In genomic region chr2:38337091-38337640, GRCm38 (mm10) we compare ENCODE assay signal across 14 mouse cellular contexts. TPM values are rescaled to one million over a fixed set of nuclear protein-coding genes. Genes with fewer than 3 reads are reported as not detected.
A peak's percentile ranks its signal among the peaks of the same experiment; 100 is the strongest.
DNase-seq lines count a peak whose midpoint lies in the region; ATAC-seq and TF ChIP-seq lines count a peak whose summit lies in the region.
"Had no signal": no experiment of that assay in that cellular context is flagged by ENCODE, and none has a peak within 500 bp of the region (broad histone marks: within the 10 kb centered on the region; RNA-seq: fewer than 3 reads in every experiment).

No protein-coding gene starts in this region.

- H3K27me3 ChIP-seq in heart, embryonic 14.5 days (ENCODE audit: control insufficient read depth, insufficient read depth, low read length), result peaks cover 94% of the 10 kb centered on the region
- peaks cover 4% of the 10 kb centered on the region for H3K27me3 ChIP-seq in CH12.LX (replicated peaks)
- peaks cover 52% of the 10 kb centered on the region for H3K27me3 ChIP-seq in limb, embryonic 11.5 days (ENCODE audit: control insufficient read depth, insufficient read depth, low read length)

- in situ Hi-C loops in CH12.LX (cut with MboI; ENCODE audit: low pct_ligation_motif_present, low pct_unique_long_range_greater_than_20kb, low sequenced_read_pairs), result no loop called here

- TF ChIP-seq POLR2A in CH12.LX (IDR thresholded peaks at IDR 0.05; ENCODE audit: low read depth, low read length), result no peak

- H3K27ac ChIP-seq in heart, embryonic 14.5 days (replicated peaks in 1 of 2; ENCODE audit: control insufficient read depth in 1 of 2, insufficient read depth in 1 of 2, low read depth in 2 of 2, low read length in 2 of 2), result no peak overlapping the region
- H3K27ac ChIP-seq in CH12.LX (ENCODE audit: insufficient read depth, low read depth), result peak overlapping the region; percentile 63; the same call in 1 of the 2 replicates
- H3K27ac ChIP-seq in limb, embryonic 11.5 days (replicated peaks; ENCODE audit: low read depth, low read length), result no peak overlapping the region
- H3K27ac ChIP-seq: embryonic facial prominence, embryonic 12.5 days; macrophage had no signal

- intact Hi-C loops in heart, postnatal 36 days (cut with DNase I), result no loop called here

- 7% methylated on average over 6 of the region's 6 CpGs for WGBS in heart, embryonic 14.5 days
- 4% methylated on average over 6 of the region's 6 CpGs for WGBS in limb, embryonic 11.5 days

- TF ChIP-seq RAD21 in CH12.LX (IDR thresholded peaks at IDR 0.05; ENCODE audit: low read depth, low read length), result no peak

- TF ChIP-seq EP300 in CH12.LX (IDR thresholded peaks at IDR 0.05; ENCODE audit: low read length), result no peak

- ATAC-seq in heart, embryonic 14.5 days (ENCODE audit: insufficient number of reproducible peaks, insufficient read depth, low FRiP score, low read depth), result no peak
- ATAC-seq in limb, embryonic 11.5 days (ENCODE audit: insufficient number of reproducible peaks, low FRiP score, low TSS enrichment, low read depth), result no peak

- H3K4me2 ChIP-seq in heart, embryonic 14.5 days (ENCODE audit: low read length), result peak overlapping the region; percentile 29
- peak overlapping the region; percentile 52 for H3K4me2 ChIP-seq in CH12.LX (ENCODE audit: insufficient read depth, low read depth, poor library complexity, severe bottlenecking)
- peak overlapping the region; percentile 39; the same call in 1 of the 2 replicates for H3K4me2 ChIP-seq in limb, embryonic 11.5 days (ENCODE audit: low read depth, severe bottlenecking)

- TF ChIP-seq CTCF in CH12.LX (conservative IDR thresholded peaks at IDR 0.05 in 1 of 2, IDR thresholded peaks at IDR 0.05 in 1 of 2; ENCODE audit: low read depth in 2 of 2, low read length in 2 of 2), result no peak

- H3K79me2 ChIP-seq in CH12.LX (replicated peaks; ENCODE audit: control insufficient read depth, extremely low read depth, insufficient read depth, poor library complexity, severe bottlenecking), result no peaks in the 10 kb centered on the region

- dilution Hi-C loops in CH12.LX (cut with MboI; ENCODE audit: extremely low pct_ligation_motif_present, extremely low pct_unique_long_range_greater_than_20kb, low sequenced_read_pairs), result no loop called here

- peak overlapping the region in 1 of 2 experiments; percentile 11; a peak in 1 of 4 replicates for H3K4me3 ChIP-seq in heart, embryonic 14.5 days (ENCODE audit: control insufficient read depth in 1 of 2, insufficient read depth in 1 of 2, low read depth in 1 of 2, low read length in 2 of 2)
- H3K4me3 ChIP-seq in CH12.LX (replicated peaks in 1 of 3; ENCODE audit: low read depth in 2 of 3, low read length in 2 of 3, poor library complexity in 1 of 3), result peak overlapping the region; percentile 8 to 45 (median 11)
- H3K4me3 ChIP-seq in limb, embryonic 11.5 days (ENCODE audit: low read depth, low read length), result no peak overlapping the region

- H3K4me1 ChIP-seq in heart, embryonic 14.5 days (ENCODE audit: control insufficient read depth in 2 of 2, insufficient read depth in 2 of 2, low read length in 2 of 2), result peaks cover 2 to 11% of the 10 kb centered on the region in 2 experiments; a peak in 3 of 4 replicates
- peaks cover 17 to 50% of the 10 kb centered on the region in 2 experiments; a peak in 3 of 4 replicates for H3K4me1 ChIP-seq in CH12.LX (ENCODE audit: control insufficient read depth in 1 of 2, insufficient read depth in 2 of 2)
- peaks cover 11% of the 10 kb centered on the region for H3K4me1 ChIP-seq in limb, embryonic 11.5 days (ENCODE audit: control insufficient read depth, insufficient read depth, low read length)

- no peak overlapping the region for H3K9ac ChIP-seq in heart, embryonic 14.5 days (ENCODE audit: low read length)
- peak overlapping the region; percentile 58 for H3K9ac ChIP-seq in CH12.LX (ENCODE audit: insufficient read depth, low read depth)
- H3K9ac ChIP-seq in limb, embryonic 11.5 days (ENCODE audit: low read length), result no peak overlapping the region
- H3K9ac ChIP-seq: embryonic facial prominence, embryonic 12.5 days had no signal

- DNase-seq in heart, postnatal 36 days, result no peak
- DNase-seq in CH12.LX (ENCODE audit: extremely low read depth) (peak; percentile 18), ZHBTc4 (ENCODE audit: low read depth, low spot score) (peak; percentile 9)
- DNase-seq in limb, embryonic 11.5 days (ENCODE audit: low spot score), result peak; percentile 45
- no peak for DNase-seq in left cerebral cortex, adult 11 months (ENCODE audit: low spot score)
- DNase-seq in cerebellum, postnatal 4 days (ENCODE audit: low spot score in 2 of 2), result no peak
- no peak for DNase-seq in urinary bladder, adult 2 months (ENCODE audit: low spot score)
- DNase-seq: cerebellum, adult 11-12 months; kidney, adult 11 months; right cerebral cortex, postnatal 4 days had no signal

- H3K36me3 ChIP-seq in heart, embryonic 14.5 days (ENCODE audit: control insufficient read depth, insufficient read depth, low read length), result no peaks in the 10 kb centered on the region
- no peaks in the 10 kb centered on the region for H3K36me3 ChIP-seq in CH12.LX (replicated peaks in 1 of 2; ENCODE audit: control insufficient read depth in 1 of 2, insufficient read depth in 1 of 2, low read length in 1 of 2)
- H3K36me3 ChIP-seq in limb, embryonic 11.5 days (ENCODE audit: control insufficient read depth, insufficient read depth, low read length), result no peaks in the 10 kb centered on the region
- H3K36me3 ChIP-seq: embryonic facial prominence, embryonic 12.5 days had no signal

- H3K9me3 ChIP-seq in heart, embryonic 14.5 days (ENCODE audit: control insufficient read depth, low read length), result no peaks in the 10 kb centered on the region
- H3K9me3 ChIP-seq in CH12.LX (replicated peaks; ENCODE audit: low read length), result peaks cover 3% of the 10 kb centered on the region
- no peaks in the 10 kb centered on the region for H3K9me3 ChIP-seq in limb, embryonic 11.5 days (ENCODE audit: control insufficient read depth, low read length)
- H3K9me3 ChIP-seq: embryonic facial prominence, embryonic 12.5 days had no signal

TF ChIP-seq in CH12.LX, 34 proteins besides CTCF, POLR2A, EP300 and RAD21:
- TF ChIP-seq POLR2AphosphoS2 (IDR thresholded peaks at IDR 0.05; ENCODE audit: low read depth, low read length) (no peak), MAZ (IDR thresholded peaks at IDR 0.05; ENCODE audit: low read depth, low read length) (no peak), NELFE (IDR thresholded peaks at IDR 0.05; ENCODE audit: low read depth, low read length) (no peak), HCFC1 (IDR thresholded peaks at IDR 0.05; ENCODE audit: low read depth, low read length) (no peak), ZKSCAN1 (IDR thresholded peaks at IDR 0.05; ENCODE audit: borderline replicate concordance, low read depth, low read length) (no peak), MEF2A (IDR thresholded peaks at IDR 0.05; ENCODE audit: borderline replicate concordance, low read depth, low read length) (no peak), JUN (IDR thresholded peaks at IDR 0.05; ENCODE audit: insufficient read depth, low read depth, low read length) (no peak), PAX5 (IDR thresholded peaks at IDR 0.05; ENCODE audit: low read length) (no peak), NRF1 (IDR thresholded peaks at IDR 0.05; ENCODE audit: low read depth, low read length) (no peak), SIN3A (IDR thresholded peaks at IDR 0.05; ENCODE audit: low read length) (no peak), E2F4 (IDR thresholded peaks at IDR 0.05; ENCODE audit: insufficient replicate concordance, low read depth, low read length) (no peak), IRF4 (IDR thresholded peaks at IDR 0.05; ENCODE audit: low read depth, low read length) (no peak)
TF ChIP-seq in CH12.LX: peak in this region for 0.

RNA-seq across cellular contexts. Expression of gene Lhx2, which starts 1.9 kb away (rescaled TPM):
- polyA plus RNA-seq in heart, embryonic 14.5 days (2014; fragmentation: Nextera tagmentation; extraction: Ambion mirVana), result 0.43 TPM in 1 of 2 replicates, not detected in the other
- total RNA-seq in heart, postnatal 36 days (2021), result not detected
- total RNA-seq in CH12.LX (2012; rRNA removed) (0.34 and 0.59 TPM in 2 replicates), CH12.LX (2014; rRNA removed) (0.18 and 0.24 TPM in 2 replicates)
- 0.45 and 0.47 TPM in 2 replicates for polyA plus RNA-seq in CH12.LX (2012; ENCODE audit: insufficient read length, low read depth)
- 29.0 and 31.2 TPM in 2 replicates for polyA plus RNA-seq in limb, embryonic 11.5 days (2014; fragmentation: Nextera tagmentation; extraction: Ambion mirVana)
- polyA plus RNA-seq in urinary bladder, adult 2 months (2012; rRNA removed), result 0.12 TPM in 1 of 2 replicates, not detected in the other
- total RNA-seq: granulocyte monocyte progenitor cell, adult 5-6 weeks had no signal

RNA-seq across cellular contexts. Expression of gene Dennd1a, which starts 50.0 kb away (rescaled TPM):
- polyA plus RNA-seq in heart, embryonic 14.5 days (2014; fragmentation: Nextera tagmentation; extraction: Ambion mirVana), result 9.2 and 12.1 TPM in 2 replicates
- total RNA-seq in heart, postnatal 36 days (2021), result 10 to 100 TPM; 25.3 to 26.2 TPM
- total RNA-seq in CH12.LX (2012; rRNA removed) (4.1 and 4.3 TPM in 2 replicates), CH12.LX (2014; rRNA removed) (2.1 and 2.7 TPM in 2 replicates)
- polyA plus RNA-seq in CH12.LX (2012; ENCODE audit: insufficient read length, low read depth), result 5.9 and 7.3 TPM in 2 replicates
- 11.3 and 12.3 TPM in 2 replicates for polyA plus RNA-seq in limb, embryonic 11.5 days (2014; fragmentation: Nextera tagmentation; extraction: Ambion mirVana)
- polyA plus RNA-seq in urinary bladder, adult 2 months (2012; rRNA removed), result 7.2 and 13.8 TPM in 2 replicates

Comparison
In these comparisons a context has a peak if more than half of its experiments do, and no peak if none do; other contexts are left out.
1. DNase-seq: peak in CH12.LX (single experiment), ZHBTc4 (single experiment) and limb, embryonic 11.5 days (single experiment); none in heart, postnatal 36 days (0 of 2), left cerebral cortex, adult 11 months (single experiment), cerebellum, postnatal 4 days (0 of 2) and urinary bladder, adult 2 months (single experiment).
2. RNA of gene Lhx2, which starts 1.9 kb away (polyA plus RNA-seq): 29.0 to 31.2 TPM in limb, embryonic 11.5 days; 0.45 to 0.47 TPM in CH12.LX, 0.43 TPM in heart, embryonic 14.5 days and 0.12 TPM in urinary bladder, adult 2 months; every median in the first group is over 10 times any median in the second.
3. Peak in every context shown above with its lines, with median percentiles within 50 percentile points of each other: H3K4me2 ChIP-seq.